Mouse (Mus musculus) spleen, postnatal 14 days (tissue): ENCODE data around the gene Crip3.
A peak's percentile ranks its signal among the peaks of the same experiment; 100 is the strongest.

Source experiments
- DNase-seq, 2 experiments: peaks; one replicate each; pipeline ENCODE4 v3.0.0; 2021 to 2022; ENCODE audit warnings: low spot score in 2 of 2

Gene Crip3

DNA sequence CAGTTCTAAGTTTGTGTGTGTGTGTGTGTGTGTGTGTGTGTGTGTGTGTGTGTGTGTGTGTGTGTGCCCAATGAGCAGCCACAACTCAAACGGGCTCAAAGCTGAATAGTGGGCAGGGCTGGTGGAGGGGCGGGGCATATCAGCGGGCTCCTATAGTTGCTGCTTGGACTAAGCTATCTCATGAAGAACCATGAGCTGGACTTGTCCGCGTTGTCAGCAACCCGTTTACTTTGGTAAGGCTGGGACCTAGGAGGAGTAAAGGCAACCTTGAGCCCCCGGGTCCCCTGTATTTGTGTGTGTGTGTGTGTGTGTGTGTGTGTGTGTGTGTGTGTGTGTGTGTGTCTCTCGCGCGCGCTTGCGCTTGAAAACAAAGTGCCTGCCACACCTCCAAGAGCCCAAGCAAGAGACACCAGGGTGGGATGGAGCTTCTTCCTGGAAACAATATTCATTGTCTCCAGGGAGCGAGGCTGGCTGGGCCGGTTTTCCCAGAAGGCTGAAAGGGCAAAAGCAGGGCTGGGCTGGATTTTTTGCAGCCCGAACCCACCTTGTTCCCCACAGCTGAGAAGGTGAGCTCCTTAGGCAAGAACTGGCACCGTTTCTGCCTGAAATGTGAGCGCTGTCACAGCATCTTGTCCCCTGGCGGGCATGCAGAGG, at the start of gene Crip3:
Gene Crip3, plus strand, starts transcription at position 166 of the 654 bp plus-strand sequence.
- no peak for DNase-seq

DNA sequence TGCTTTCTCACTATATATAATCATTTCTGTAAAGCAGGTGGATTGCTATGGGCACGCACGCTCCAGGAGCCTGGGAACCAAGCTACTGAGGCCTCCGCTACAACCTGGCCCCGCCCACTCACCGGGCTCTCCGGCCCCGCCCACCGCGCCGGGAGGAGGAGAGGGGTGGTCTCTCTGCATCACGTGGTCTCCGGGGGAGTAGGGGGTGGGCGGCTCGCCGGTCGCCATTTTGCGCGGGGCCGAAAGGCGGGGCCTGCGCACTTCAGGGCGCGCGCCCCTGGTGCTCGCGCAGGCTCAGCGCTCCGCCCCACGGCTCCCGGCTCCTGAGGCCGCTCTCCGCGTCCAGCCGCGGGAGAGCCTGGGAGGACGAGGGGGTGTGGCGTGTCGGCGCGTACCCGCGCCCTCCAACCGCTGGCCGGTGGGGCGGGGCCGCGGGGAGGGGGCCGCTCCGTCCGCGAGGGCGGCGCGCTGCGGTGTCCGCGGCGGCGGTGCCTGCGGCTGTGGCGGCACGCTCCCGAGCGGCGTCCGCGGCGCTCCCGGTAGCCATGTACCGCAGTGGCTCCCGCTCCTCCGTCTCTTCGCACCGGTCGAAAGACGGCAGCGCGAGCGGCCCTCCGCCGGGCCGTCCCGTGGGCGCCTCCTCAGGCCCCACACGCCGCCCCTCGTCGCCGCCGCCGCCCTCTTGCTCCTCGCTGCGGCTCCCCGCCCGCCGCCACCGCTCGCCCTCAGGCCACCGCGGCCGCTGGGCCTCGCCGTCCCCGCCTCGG, 45.2 kb upstream of the Crip3 start, which contains the start of gene Zfp318:
Gene Zfp318, plus strand, starts transcription at position 438 of the 767 bp plus-strand sequence.
- peak; percentile 94 for DNase-seq

DNA sequence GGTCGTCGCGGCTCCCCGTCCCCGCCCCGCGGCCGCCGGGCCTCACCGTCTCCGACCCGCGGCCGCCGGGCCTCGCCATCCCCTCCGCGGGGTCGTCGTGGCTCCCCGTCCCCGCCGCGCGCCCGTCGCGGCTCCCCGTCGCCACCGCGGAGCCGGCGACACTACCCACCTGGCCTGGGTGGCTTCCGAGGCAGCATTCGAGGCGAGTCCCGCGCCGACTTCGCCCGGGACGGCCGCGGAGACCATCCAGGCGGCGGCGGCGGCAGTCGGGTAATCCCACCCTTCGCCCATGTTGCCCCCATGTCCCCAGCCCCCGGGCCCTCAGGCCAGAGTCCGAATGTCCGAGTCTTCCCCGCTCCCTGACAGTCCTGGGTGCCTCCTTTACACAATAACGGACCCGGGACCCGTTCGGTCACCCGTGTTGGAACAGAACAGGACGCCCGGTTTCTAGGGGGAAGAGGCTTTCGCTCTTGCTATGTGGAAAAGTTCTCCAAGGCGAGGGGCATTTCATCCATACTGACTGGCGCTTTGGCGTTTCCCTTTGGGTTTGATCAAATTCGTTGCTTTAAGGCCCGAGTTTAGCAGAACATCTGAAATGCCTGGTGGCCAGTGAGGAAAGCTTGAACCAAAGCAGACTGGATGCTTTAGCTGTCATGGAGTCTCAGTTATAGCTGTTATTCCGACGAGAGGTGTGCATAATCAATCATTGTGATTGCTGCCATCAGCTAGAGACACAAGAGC, 44.5 kb upstream of the Crip3 start:
- DNase-seq = peak in 1 of 2 experiments; percentile 12

DNA sequence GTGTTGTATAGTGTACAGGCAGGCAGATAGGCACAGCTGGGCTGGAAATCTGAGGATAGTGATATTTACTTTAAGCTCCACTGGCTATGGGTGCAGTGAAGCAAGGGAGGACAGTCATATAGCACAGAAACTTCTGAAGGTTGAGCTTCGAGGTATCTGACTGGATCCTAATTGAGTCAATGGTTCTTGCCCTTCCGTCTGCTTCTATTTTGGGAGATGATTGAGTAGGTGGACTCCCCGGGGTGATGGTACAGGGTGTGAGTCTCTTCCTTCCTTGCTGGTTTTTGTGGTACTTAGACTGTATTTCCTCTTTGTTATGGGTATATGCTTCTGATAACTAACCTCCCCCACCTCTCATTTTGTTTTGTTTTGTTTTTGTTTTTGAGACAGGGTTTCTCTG, 40.5 kb upstream of the Crip3 start:
- DNase-seq = no peak

DNA sequence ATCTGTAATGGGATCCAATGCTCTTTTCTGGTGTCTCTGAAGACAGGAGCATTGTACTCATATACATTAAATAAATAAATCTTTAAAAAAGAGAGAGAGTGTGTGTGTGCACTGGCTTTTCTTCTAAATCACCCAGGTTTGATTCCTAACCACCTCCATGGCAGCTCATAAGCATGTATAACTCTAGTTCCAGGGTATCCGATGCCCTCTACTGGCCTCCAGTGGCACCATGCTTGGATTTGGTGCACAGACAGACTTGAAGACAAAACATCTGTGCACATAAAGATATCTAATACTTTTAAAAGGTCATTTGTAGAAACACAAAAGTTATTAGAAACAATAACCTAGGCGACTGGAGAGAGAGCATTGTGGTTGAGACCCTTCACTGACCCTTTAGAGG, 35.7 kb upstream of the Crip3 start:
- peak in 1 of 2 experiments; percentile 27 for DNase-seq

DNA sequence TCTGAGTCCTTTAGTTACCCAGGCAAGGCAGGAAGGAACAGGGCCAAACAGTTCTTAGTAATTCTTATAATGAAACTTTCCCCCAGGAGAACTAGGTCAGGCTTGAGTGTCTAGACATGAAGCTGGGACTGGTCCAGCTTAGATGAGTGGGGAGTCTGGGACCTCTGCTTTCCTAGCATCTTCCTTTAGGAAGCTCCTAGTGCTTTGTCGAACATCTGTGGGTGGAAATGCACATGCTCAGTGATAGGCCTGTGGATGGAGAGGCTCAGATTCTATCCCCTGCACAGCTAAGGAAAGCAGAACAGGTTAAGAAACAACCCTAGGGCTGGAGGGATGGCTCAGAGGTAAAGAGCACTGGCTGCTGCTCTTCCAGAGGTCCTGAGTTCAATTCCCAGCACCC, 34.1 kb upstream of the Crip3 start:
- no peak for DNase-seq

DNA sequence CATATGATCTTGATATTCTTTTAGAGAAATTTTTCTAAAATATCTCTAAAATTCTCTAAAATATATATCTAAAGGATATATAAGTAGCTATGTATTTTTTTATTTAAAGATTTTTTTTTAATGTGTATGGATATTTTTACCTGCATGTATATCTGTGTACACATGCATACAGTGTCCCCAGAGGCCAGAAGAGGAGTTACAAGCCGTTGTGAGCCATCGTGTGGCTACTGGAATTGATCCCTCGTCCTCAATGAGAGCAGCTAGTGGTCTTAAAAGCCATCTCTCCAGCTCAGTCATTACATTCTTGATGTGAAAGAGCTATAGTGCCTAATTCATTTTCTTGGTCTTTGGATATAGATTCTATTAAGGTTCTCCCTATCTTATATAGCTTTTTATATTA, 20.2 kb upstream of the Crip3 start:
- no peak for DNase-seq

DNA sequence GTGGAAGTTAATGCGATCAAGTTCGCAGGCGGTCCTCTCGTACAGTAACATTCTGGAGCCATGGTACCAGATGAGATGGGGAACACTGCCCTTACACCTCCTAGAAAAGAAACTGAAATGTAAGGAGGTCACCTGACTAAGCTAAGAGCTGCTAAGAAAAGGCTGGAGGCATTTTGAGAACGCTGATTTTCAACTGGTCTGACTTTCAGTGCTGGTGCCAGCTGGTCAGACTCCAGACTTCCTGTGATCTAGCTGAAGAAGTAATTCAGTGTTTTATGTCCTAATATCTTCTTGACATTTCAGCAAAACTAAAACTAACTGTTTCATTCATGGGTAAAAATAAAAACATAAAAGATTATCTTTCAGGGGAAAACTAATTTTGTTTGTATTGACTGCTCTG, 10.1 kb upstream of the Crip3 start:
- no peak for DNase-seq

DNA sequence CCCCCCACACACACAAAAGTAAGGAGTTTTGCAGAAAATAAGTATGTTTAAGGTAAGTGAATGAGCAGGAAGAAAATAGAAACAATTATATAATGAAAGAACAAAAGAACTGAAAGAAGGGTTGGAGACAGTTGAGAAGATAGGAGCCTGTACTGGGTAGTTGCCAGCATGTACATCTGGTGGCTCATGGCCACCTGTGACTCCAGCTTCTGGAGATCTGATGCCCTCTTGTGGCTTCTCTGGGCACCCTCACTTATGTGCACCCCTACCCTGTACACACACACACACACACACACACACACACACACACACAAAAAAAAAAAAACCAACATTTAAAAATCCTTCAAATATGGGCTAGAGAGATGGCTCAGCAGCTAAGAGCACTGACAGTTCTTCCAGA, 9.0 kb upstream of the Crip3 start:
- DNase-seq = no peak

DNA sequence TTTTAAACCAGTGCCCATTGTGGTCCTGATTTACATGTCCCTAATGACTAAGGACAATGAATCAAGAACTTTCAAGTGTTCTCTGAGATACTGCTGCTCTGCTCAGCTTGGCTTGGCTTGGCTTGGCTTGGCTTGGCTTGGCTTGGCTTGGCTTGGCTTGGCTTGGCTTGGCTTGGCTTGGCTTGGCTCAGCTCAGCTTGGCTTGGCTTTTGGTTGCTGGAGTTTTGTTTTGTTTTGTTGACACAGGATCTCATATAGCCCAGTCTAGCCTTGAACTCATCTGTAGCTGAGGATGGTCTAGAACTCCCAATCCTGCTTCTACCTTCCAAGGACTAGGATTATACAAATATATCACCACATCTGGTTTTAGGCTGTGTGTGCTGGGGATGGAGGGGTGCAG, 2.2 kb upstream of the Crip3 start:
- no peak for DNase-seq

DNA sequence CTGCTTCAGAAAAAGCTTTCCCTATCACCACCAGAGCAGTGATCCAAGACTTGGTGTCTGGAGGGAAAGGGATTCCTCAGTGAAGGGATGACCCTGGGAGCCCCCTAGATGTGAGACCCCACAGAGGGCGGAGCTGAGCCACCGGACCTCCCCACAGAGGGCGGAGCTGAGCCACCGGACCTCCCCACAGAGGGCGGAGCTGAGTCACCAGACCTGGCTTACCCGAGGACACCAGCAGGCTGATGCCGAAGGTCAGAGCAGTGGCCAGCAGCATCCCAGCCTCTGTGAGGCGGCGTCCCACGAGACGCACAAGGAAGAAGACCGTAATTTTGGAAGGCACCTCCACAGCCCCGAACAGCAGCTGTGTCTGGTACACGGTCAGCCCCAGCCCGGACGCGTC, 4.9 kb downstream of the Crip3 start:
- no peak for DNase-seq

DNA sequence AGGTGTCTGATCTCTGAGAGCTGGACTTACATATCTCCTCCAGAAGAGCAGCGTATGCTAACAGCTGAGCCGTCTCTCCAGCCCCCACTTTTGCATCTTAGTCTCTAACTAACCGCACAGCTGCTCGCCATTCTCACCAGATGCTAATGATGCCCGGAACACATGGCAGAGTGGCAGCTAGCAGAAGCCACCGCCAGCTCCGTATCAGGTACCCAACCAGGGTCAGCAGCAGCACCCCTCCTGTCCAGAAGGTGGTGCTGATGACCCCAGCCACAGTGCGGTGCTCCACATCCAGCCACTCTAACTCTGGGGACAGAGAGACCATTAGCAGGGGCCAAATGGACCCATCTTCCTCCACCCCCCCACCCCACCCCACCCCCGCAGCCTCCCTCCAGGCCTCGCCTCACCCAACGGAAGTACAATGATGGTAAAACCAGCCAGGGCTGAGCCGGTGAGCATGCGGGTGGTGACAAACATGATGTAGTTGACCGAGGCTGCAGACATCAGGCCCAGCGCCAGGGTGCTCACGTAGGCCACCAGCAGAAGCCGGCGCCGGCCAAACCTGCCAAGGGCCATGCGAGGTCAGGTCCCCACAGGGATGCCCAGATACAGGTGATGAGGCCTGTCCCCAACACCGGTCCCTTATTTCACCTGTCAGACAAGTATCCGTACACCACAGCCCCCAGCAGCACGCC, 8.1 kb downstream of the Crip3 start:
- DNase-seq = no peak

DNA sequence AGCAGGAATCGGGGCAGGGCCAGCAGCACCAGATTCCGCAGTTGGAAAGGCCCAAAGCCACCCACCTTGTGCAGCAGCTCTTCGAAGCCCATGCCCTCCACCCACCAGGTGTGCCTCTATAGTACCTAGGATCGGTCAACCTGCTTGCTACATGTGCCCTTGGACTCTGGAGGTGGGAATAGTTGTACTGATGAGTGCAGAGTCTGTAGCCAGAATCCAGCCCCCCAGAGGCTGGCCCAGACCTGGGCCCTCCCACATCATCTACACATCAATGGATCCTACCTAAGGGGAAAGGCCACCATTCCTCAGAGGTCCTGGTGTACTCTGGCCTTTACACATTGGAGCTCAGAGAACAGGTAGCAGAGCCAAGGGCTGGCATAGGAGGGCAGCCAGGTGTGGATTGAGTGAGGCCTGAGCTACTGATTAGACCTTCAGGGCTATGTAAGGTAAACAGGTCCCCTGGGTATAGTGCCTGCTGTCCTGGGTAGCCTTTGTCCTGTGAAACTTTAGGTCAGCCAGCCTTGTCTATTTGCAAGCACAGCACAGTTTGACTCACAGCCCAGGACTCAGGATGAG, 9.7 kb downstream of the Crip3 start, which contains the start of gene Slc22a7:
Gene Slc22a7, minus strand, starts transcription at position 160 of the 576 bp plus-strand sequence.
- no peak for DNase-seq

DNA sequence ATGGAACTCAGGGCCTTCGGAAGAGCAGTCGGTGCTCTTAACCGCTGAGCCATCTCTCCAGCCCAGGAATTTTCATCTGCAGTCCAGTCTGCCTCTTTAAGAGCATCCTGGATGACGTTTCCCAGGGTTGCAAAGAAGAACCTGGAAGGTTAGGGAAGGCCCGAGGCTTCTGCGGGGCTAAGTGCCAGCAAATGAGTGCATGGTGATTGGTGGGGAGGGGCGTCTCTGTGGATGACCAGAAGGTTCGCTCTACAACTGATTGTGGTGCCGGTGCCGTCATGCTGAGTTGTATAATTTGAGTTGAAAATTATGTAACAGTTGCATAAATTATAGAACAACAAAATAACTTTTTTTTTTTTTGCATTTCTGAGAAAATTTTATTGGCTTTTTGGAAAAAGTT, 10.4 kb downstream of the Crip3 start:
- no peak for DNase-seq

DNA sequence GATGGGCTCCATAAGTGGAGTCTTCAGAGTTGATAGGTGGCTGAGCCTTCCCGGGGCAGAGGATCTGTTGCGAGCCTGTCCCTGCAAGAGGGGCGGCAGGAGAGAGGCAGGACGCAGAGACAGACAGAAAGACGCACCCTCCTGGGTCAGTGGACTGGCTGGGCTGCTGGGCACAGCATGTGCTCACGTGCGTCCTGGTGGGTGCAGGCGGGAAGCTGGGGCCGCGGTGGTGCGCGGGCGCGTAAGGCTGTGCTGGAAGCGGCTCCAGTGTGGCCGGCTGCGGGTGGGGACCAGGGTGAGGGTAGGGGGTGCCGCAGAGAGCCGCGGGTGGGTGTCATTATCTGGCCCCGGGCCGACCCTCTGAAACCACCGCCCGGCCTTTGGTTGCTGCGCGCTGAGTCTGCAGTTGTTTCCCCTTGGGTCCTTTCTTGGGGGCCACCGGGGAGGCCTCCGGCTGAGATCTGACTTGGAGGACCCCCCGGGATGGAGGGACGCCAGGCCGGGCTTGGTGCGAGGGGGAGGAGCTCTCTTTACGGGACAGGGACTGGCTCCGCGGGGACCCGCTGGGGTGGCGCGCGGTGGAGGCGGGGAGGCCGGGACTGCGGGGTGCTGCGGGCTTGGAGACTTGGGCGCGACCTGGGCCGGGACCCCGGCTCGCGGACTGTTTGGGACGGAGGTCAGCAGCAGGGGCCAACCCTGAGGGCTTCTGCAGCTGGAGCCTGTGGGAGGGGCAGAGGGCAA, 16.3 kb downstream of the Crip3 start:
- DNase-seq = no peak

DNA sequence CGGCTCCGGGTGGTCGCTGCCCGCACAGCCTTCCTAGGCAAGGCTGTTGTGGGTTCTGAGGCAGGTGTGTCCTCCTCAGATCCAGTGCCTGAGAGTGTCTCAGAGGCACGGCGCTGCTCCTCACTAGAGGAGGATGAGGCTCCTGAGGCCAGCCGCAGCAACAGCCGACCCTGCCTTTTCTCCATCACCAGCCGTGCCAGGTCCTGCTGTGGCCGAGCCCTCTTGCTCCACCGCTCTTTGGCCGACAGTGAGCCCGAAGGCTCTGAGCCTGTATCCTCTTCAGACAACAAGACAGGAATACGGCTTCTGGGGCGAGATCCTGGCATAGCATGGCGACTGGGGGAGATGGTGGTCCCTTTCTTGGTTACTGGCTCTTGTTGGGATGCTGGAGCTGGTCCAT, 17.5 kb downstream of the Crip3 start:
- DNase-seq = no peak

DNA sequence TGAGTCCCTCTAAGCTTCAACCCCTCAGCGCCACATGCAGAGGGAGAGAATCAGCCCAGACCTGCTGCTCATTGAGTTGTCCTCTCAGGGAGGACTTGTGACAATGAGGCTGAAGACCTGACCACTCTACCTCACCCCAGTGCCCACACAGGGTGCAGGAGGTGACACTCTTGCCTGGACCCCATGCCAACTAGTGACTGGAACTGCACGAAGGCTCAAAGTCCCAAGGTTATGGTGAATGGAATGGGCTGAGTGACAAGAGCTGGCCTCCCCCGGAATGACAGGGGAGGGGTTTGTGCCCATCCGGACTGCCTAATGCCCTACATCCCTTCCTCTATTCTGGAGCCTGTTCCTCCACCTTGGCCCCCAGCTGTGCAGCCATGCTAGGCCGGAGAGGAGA, 24.0 kb downstream of the Crip3 start:
- no peak for DNase-seq

DNA sequence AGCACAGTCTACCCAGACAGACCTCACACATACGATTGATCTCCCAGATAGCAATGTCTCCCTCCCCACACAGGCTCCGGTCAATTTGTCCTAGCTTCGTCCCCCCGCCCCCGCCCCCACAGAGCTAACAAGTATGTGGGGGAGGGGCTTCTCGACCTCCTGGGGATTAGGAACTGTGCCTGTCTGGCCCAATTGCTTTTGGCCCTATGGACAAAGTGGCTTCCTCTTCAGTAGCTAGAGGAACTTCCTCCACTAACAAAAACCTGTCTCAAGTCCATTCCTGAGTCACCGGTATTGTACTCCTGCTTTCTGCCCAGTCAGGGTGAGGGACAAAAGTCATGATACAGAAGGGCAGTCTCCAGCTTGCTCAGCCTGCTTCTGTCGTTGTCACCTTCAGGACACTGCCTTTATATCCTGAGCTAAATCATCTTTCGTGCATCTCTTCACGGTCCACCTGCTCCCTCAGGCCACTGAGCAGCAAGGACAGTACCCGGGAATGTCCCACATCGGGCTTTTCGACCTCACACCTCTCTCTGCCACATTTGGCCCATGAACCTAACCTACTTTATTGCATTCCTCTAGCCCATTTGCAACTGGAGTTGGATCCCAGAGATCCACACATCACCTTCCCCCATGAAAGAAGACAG, 24.7 kb downstream of the Crip3 start:
- DNase-seq = no peak

DNA sequence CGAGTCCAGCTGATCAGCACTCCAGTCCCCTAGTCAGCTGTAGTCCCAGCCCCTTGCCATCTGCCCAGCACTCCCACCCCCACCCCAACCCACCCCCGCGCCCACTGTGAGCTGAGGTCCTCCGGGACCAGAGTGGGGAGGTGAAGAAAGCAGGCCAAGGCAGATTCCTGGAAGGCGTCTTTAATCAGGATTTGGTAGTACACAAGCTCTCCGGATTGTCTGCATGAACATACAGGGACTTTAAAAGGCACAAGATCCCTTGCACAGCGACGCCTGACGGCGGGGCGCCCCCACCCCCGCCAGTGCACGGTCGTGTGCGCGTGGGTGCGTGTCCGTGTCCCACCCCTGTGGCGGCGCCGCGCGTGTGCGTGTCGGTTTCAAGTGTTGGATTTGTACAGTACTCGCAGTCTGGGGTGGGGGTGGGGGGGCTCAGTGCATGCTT, 25.3 kb downstream of the Crip3 start:
- DNase-seq = no peak

DNA sequence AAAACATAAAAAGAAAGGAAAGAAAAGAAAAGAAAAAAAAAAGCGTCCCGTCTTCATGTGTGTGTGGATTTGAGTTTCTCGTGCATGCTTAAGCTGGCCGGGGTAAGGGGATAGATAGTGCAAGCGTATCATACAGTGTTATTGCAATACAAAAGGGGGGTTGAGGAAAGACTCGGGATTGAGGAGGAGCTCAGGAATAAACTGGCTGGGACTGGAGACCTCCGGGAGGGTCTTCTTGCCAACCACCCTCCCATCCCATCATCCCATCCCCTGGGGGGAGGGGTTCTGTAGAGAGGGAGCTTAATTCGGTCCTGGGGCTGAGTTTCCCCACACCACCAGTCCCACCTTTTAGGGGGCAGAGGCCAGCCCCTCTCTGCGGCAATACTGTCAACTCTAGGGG, 25.8 kb downstream of the Crip3 start:
- no peak for DNase-seq
